Comparison of ENCODE assay signal across 18 mouse cellular contexts in the genomic region with DNA sequence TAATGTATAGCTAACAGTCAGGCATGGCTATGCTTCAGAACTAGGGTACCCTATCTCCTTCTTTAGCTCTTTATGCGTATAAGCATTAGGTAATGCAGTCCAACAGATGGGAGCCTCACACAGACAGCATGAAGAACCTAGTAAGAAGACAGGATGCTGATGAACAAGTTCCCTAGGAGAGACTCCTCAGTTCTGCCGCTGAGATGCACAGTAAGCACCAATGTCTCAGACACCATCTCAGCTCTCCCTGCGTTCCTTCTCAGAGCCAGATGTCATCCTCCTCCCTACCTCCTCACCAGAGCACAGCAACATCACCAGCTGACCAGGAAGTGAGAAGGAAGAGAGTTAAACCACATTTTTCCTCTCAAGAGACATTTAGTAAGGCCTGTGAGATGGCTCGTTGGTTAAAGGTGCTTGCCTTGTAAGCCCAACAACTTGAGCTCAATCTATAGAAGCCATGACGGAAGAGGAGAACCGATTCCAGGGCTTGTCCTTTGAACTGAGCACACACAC.
DNase-seq lines count a peak whose midpoint lies in the region; ATAC-seq lines count a peak whose summit lies in the region.
"Had no signal": no experiment of that assay in that cellular context is flagged by ENCODE, and none has a peak within 500 bp of the region (broad histone marks: within the 10 kb centered on the region; RNA-seq: fewer than 3 reads in every experiment).

No protein-coding gene starts in this region.

- peak; percentile 14 to 35 for DNase-seq in frontal cortex, adult 2 months (ENCODE audit: extremely low spot score in 1 of 2, low spot score in 1 of 2)
- DNase-seq in frontal cortex, postnatal 10 days (ENCODE audit: low spot score in 2 of 2), result no peak
- peak; percentile 21 for DNase-seq in right cerebral cortex, adult 18-20 months
- no peak for DNase-seq in right cerebral cortex, postnatal 14 days
- no peak for DNase-seq in cerebellum, postnatal 14 days
- DNase-seq in ovary, postnatal 10 days (ENCODE audit: low spot score), result no peak
- DNase-seq: adrenal gland, postnatal 10 days; cerebellum, adult 9-10 months; heart, postnatal 10 days; kidney, adult 2 months; kidney, postnatal 36 days; liver, embryonic 13.5 days; lung, adult 18-20 months; lung, postnatal 4 days had no signal

- peak; percentile 14 for ATAC-seq in inflammation-experienced regulatory T-cells, adult 6 months
- ATAC-seq: intestine, embryonic 15.5 days; lung, postnatal 0 days; midbrain, embryonic 13.5 days had no signal

Comparison
In these comparisons a context has a peak if more than half of its experiments do, and no peak if none do; other contexts are left out.
1. DNase-seq: peak in frontal cortex, adult 2 months (2 of 2) and right cerebral cortex, adult 18-20 months (single experiment); none in frontal cortex, postnatal 10 days (0 of 2), right cerebral cortex, postnatal 14 days (single experiment), cerebellum, postnatal 14 days (0 of 2) and ovary, postnatal 10 days (single experiment).